In genomic region chr12:83922724-83923485, GRCm38 (mm10) we compare ENCODE assay signal across 8 mouse cellular contexts. TPM values are rescaled to one million over a fixed set of nuclear protein-coding genes. Genes with fewer than 3 reads are reported as not detected.
A peak's percentile ranks its signal among the peaks of the same experiment; 100 is the strongest.
DNase-seq lines count a peak whose midpoint lies in the region; ATAC-seq and TF ChIP-seq lines count a peak whose summit lies in the region.

No protein-coding gene starts in this region.

- ATAC-seq in neural tube, embryonic 14.5 days (ENCODE audit: low read depth), result no peak

- no peaks in the 10 kb centered on the region for H3K36me3 ChIP-seq in kidney, adult 2 months (ENCODE audit: control insufficient read depth, insufficient read depth, low read length)
- H3K36me3 ChIP-seq in forebrain, embryonic 10.5 days (replicated peaks), result no peaks in the 10 kb centered on the region
- H3K36me3 ChIP-seq in neural tube, embryonic 14.5 days (ENCODE audit: control insufficient read depth, insufficient read depth, low read length), result no peaks in the 10 kb centered on the region

- WGBS in kidney, adult 2 months, result 24% methylated on average over 8 of the region's 8 CpGs
- WGBS in forebrain, embryonic 10.5 days, result 51% methylated on average over 8 of the region's 8 CpGs
- 36% methylated on average over 8 of the region's 8 CpGs for WGBS in neural tube, embryonic 14.5 days

- H3K4me3 ChIP-seq in kidney, adult 2 months (ENCODE audit: insufficient read depth, low read depth, low read length), result no peak overlapping the region; the same call in 1 of the 2 replicates
- peak overlapping the region; percentile 91 for H3K4me3 ChIP-seq in forebrain, embryonic 10.5 days
- peak overlapping the region; percentile 94 for H3K4me3 ChIP-seq in neural tube, embryonic 14.5 days (ENCODE audit: low read depth, low read length)

- H3K4me1 ChIP-seq in kidney, adult 2 months (ENCODE audit: control insufficient read depth, insufficient read depth, low read length), result peaks cover 22% of the 10 kb centered on the region
- H3K4me1 ChIP-seq in forebrain, embryonic 10.5 days, result peaks cover 43% of the 10 kb centered on the region
- no peaks in the 10 kb centered on the region; the same call in 1 of the 2 replicates for H3K4me1 ChIP-seq in neural tube, embryonic 14.5 days (ENCODE audit: control insufficient read depth, insufficient read depth, low read length)

- no peak overlapping the region for H3K9ac ChIP-seq in neural tube, embryonic 14.5 days (replicated peaks; ENCODE audit: low read depth, low read length)

- no peak for TF ChIP-seq CTCF in kidney, adult 2 months (conservative IDR thresholded peaks at IDR 0.05; ENCODE audit: insufficient read depth, insufficient read length, low read depth, low read length)

- peak overlapping the region; percentile 52 for H3K4me2 ChIP-seq in neural tube, embryonic 14.5 days (ENCODE audit: low read depth, low read length)

- DNase-seq in kidney, adult 2 months, result peak; percentile 80
- DNase-seq in kidney, adult 18-20 months, result no peak
- DNase-seq in forebrain, embryonic 10.5 days (ENCODE audit: extremely low spot score, low spot score), result no peak
- peak; percentile 36 to 52 for DNase-seq in kidney, postnatal 25 days
- no peak for DNase-seq in layer of hippocampus, adult 11-12 months (ENCODE audit: low spot score)
- no peak for DNase-seq in thymus, postnatal 14 days
- no peak for DNase-seq in gastrocnemius, adult 18-20 months (ENCODE audit: low spot score)

- H3K27ac ChIP-seq in kidney, adult 2 months (ENCODE audit: insufficient read depth, low read depth, low read length), result peak overlapping the region; percentile 69
- peak overlapping the region; percentile 93 for H3K27ac ChIP-seq in forebrain, embryonic 10.5 days
- no peak overlapping the region for H3K27ac ChIP-seq in neural tube, embryonic 14.5 days (ENCODE audit: low read depth, low read length)

- TF ChIP-seq POLR2A in kidney, adult 2 months (IDR thresholded peaks at IDR 0.05; ENCODE audit: low read depth, low read length), result no peak

- H3K9me3 ChIP-seq in forebrain, embryonic 10.5 days, result no peaks in the 10 kb centered on the region
- no peaks in the 10 kb centered on the region for H3K9me3 ChIP-seq in neural tube, embryonic 14.5 days (ENCODE audit: control insufficient read depth, low read length)

- no peaks in the 10 kb centered on the region for H3K27me3 ChIP-seq in kidney, adult 2 months (replicated peaks; ENCODE audit: control insufficient read depth, insufficient read depth, low read length)
- no peaks in the 10 kb centered on the region for H3K27me3 ChIP-seq in forebrain, embryonic 10.5 days (ENCODE audit: poor library complexity, severe bottlenecking)
- H3K27me3 ChIP-seq in neural tube, embryonic 14.5 days (ENCODE audit: control insufficient read depth, insufficient read depth, low read length), result no peaks in the 10 kb centered on the region

RNA-seq across cellular contexts. Expression of gene Numb, which starts 1.2 kb away (rescaled TPM):
- 63.7 and 76.5 TPM in 2 replicates for polyA plus RNA-seq in kidney, adult 2 months (2012; rRNA removed)
- polyA plus RNA-seq in forebrain, embryonic 10.5 days (2016; fragmentation: Nextera tagmentation; extraction: Ambion mirVana), result 35.5 and 37.1 TPM in 2 replicates
- polyA plus RNA-seq in neural tube, embryonic 14.5 days (2014; fragmentation: Nextera tagmentation; extraction: Ambion mirVana), result 16.1 and 19.4 TPM in 2 replicates
- total RNA-seq in gastrocnemius, adult 18-20 months (2021), result 10 to 100 TPM; 16.3 to 19.4 TPM

RNA-seq across cellular contexts. Expression of gene Riox1, which starts 27.5 kb away (rescaled TPM):
- 5.7 and 7.4 TPM in 2 replicates for polyA plus RNA-seq in kidney, adult 2 months (2012; rRNA removed)
- 14.3 and 15.4 TPM in 2 replicates for polyA plus RNA-seq in forebrain, embryonic 10.5 days (2016; fragmentation: Nextera tagmentation; extraction: Ambion mirVana)
- 10.5 and 12.6 TPM in 2 replicates for polyA plus RNA-seq in neural tube, embryonic 14.5 days (2014; fragmentation: Nextera tagmentation; extraction: Ambion mirVana)
- total RNA-seq in gastrocnemius, adult 18-20 months (2021), result 1 to 10 TPM; 3.1 to 3.7 TPM

Comparison
In these comparisons a context has a peak if more than half of its experiments do, and no peak if none do; other contexts are left out.
1. DNase-seq: peak in kidney, adult 2 months (single experiment) and kidney, postnatal 25 days (2 of 2); none in kidney, adult 18-20 months (single experiment), forebrain, embryonic 10.5 days (single experiment), layer of hippocampus, adult 11-12 months (single experiment), thymus, postnatal 14 days (single experiment) and gastrocnemius, adult 18-20 months (single experiment).